In genomic region chr10:128302357-128302756, GRCm38 (mm10) we compare ENCODE assay signal across 8 mouse cellular contexts. TPM values are rescaled to one million over a fixed set of nuclear protein-coding genes. Genes with fewer than 3 reads are reported as not detected.
A peak's percentile ranks its signal among the peaks of the same experiment; 100 is the strongest.
DNase-seq lines count a peak whose midpoint lies in the region; ATAC-seq and TF ChIP-seq lines count a peak whose summit lies in the region.

No protein-coding gene starts in this region.

- no peak for TF ChIP-seq CTCF in left cerebral cortex, adult 2 months (IDR thresholded peaks at IDR 0.05)

- ATAC-seq in embryonic facial prominence, embryonic 13.5 days (ENCODE audit: insufficient number of reproducible peaks, insufficient read depth, low FRiP score, low TSS enrichment, low read depth), result no peak
- no peak for ATAC-seq in neural tube, embryonic 15.5 days (ENCODE audit: low FRiP score)
- ATAC-seq in megakaryocyte progenitor cell, adult 5-6 weeks (replicated peaks; ENCODE audit: poor library complexity), result no peak

- no peak for DNase-seq in left cerebral cortex, adult 2 months (ENCODE audit: extremely low spot score in 1 of 2, low spot score in 2 of 2)
- DNase-seq in left cerebral cortex, postnatal 4 days, result no peak
- DNase-seq in limb, embryonic 10.5 days (ENCODE audit: low spot score), result no peak
- DNase-seq in layer of hippocampus, postnatal 36 days, result no peak
- DNase-seq in adipocyte (ENCODE audit: low spot score), result no peak

- H3K4me1 ChIP-seq in embryonic facial prominence, embryonic 13.5 days, result peaks cover 16% of the 10 kb centered on the region
- peaks cover 17% of the 10 kb centered on the region for H3K4me1 ChIP-seq in limb, embryonic 10.5 days
- H3K4me1 ChIP-seq in neural tube, embryonic 15.5 days, result peaks cover 20% of the 10 kb centered on the region

- peak overlapping the region; percentile 87 for H3K9ac ChIP-seq in embryonic facial prominence, embryonic 13.5 days
- H3K9ac ChIP-seq in neural tube, embryonic 15.5 days (replicated peaks), result peak overlapping the region; percentile 91

- intact Hi-C loops in left cerebral cortex, adult 2 months (cut with DNase I), result no loop called here
- intact Hi-C loops in left cerebral cortex, postnatal 4 days (cut with DNase I), result no loop called here

- H3K4me2 ChIP-seq in embryonic facial prominence, embryonic 13.5 days, result peak overlapping the region; percentile 76
- peak overlapping the region; percentile 86 for H3K4me2 ChIP-seq in neural tube, embryonic 15.5 days

- H3K27me3 ChIP-seq in embryonic facial prominence, embryonic 13.5 days, result no peaks in the 10 kb centered on the region
- H3K27me3 ChIP-seq in limb, embryonic 10.5 days (ENCODE audit: low read depth, poor library complexity, severe bottlenecking), result no peaks in the 10 kb centered on the region
- no peaks in the 10 kb centered on the region for H3K27me3 ChIP-seq in neural tube, embryonic 15.5 days (replicated peaks)

- peak overlapping the region; percentile 99 for H3K27ac ChIP-seq in left cerebral cortex, adult 2 months
- peak overlapping the region; percentile 96 for H3K27ac ChIP-seq in embryonic facial prominence, embryonic 13.5 days
- H3K27ac ChIP-seq in limb, embryonic 10.5 days, result peak overlapping the region; percentile 94
- H3K27ac ChIP-seq in neural tube, embryonic 15.5 days (replicated peaks), result peak overlapping the region; percentile 99

- 0 out of 2 replicates have a peak, but pooled peaks cover 4% of the 10 kb centered on the region for H3K36me3 ChIP-seq in embryonic facial prominence, embryonic 13.5 days
- H3K36me3 ChIP-seq in limb, embryonic 10.5 days, result peaks cover 10% of the 10 kb centered on the region
- no peaks in the 10 kb centered on the region for H3K36me3 ChIP-seq in neural tube, embryonic 15.5 days

- WGBS in embryonic facial prominence, embryonic 13.5 days, result 37% methylated on average over 3 of the region's 3 CpGs
- 47% methylated on average over 3 of the region's 3 CpGs for WGBS in limb, embryonic 10.5 days
- 41% methylated on average over 3 of the region's 3 CpGs for WGBS in neural tube, embryonic 15.5 days

- no peaks in the 10 kb centered on the region for H3K9me3 ChIP-seq in embryonic facial prominence, embryonic 13.5 days
- no peaks in the 10 kb centered on the region for H3K9me3 ChIP-seq in limb, embryonic 10.5 days (replicated peaks)
- no peaks in the 10 kb centered on the region for H3K9me3 ChIP-seq in neural tube, embryonic 15.5 days (replicated peaks)

- H3K4me3 ChIP-seq in left cerebral cortex, adult 2 months, result peak overlapping the region; percentile 82
- peak overlapping the region; percentile 60 for H3K4me3 ChIP-seq in embryonic facial prominence, embryonic 13.5 days
- peak overlapping the region; percentile 66 for H3K4me3 ChIP-seq in limb, embryonic 10.5 days
- H3K4me3 ChIP-seq in neural tube, embryonic 15.5 days (replicated peaks), result peak overlapping the region; percentile 62

RNA-seq across cellular contexts. Expression of gene Pan2, which starts 0.8 kb away (rescaled TPM):
- 10 to 100 TPM; 15.8 TPM for total RNA-seq in left cerebral cortex, adult 2 months (2021)
- 10 to 100 TPM; 19.9 to 22.4 TPM for total RNA-seq in left cerebral cortex, postnatal 4 days (2021)
- polyA plus RNA-seq in embryonic facial prominence, embryonic 13.5 days (2015; fragmentation: Nextera tagmentation; extraction: Ambion mirVana), result 31.8 and 32.3 TPM in 2 replicates
- polyA plus RNA-seq in limb, embryonic 10.5 days (2016; fragmentation: Nextera tagmentation; extraction: Ambion mirVana), result 37.2 and 41.8 TPM in 2 replicates
- polyA plus RNA-seq in neural tube, embryonic 15.5 days (2015; fragmentation: Nextera tagmentation; extraction: Ambion mirVana), result 17.4 and 20.7 TPM in 2 replicates
- 10 to 100 TPM; 14.0 to 16.7 TPM for total RNA-seq in layer of hippocampus, postnatal 36 days (2021)
- total RNA-seq in megakaryocyte progenitor cell, adult 5-6 weeks (2015), result 16.4 and 17.4 TPM in 2 replicates
- total RNA-seq in megakaryocyte progenitor cell, adult 5-6 weeks (2017), result 12.1 and 12.2 TPM in 2 replicates

RNA-seq across cellular contexts. Expression of gene Il23a, which starts 3.8 kb away (rescaled TPM):
- not detected for total RNA-seq in left cerebral cortex, adult 2 months (2021)
- total RNA-seq in left cerebral cortex, postnatal 4 days (2021), result not detected
- polyA plus RNA-seq in embryonic facial prominence, embryonic 13.5 days (2015; fragmentation: Nextera tagmentation; extraction: Ambion mirVana), result 0.23 and 0.25 TPM in 2 replicates
- not detected in 2 replicates for polyA plus RNA-seq in limb, embryonic 10.5 days (2016; fragmentation: Nextera tagmentation; extraction: Ambion mirVana)
- polyA plus RNA-seq in neural tube, embryonic 15.5 days (2015; fragmentation: Nextera tagmentation; extraction: Ambion mirVana), result 0.32 and 0.37 TPM in 2 replicates
- total RNA-seq in layer of hippocampus, postnatal 36 days (2021), result under 1 TPM in 1 of 2 experiments, not detected in 1; 0.38 TPM
- total RNA-seq in megakaryocyte progenitor cell, adult 5-6 weeks (2015), result 0.22 and 0.27 TPM in 2 replicates
- 0.25 TPM in 1 of 2 replicates, not detected in the other for total RNA-seq in megakaryocyte progenitor cell, adult 5-6 weeks (2017)

RNA-seq across cellular contexts. Expression of gene Cnpy2, which starts 19.9 kb away (rescaled TPM):
- total RNA-seq in left cerebral cortex, adult 2 months (2021), result 10 to 100 TPM; 66.8 to 67.5 TPM
- 10 to 100 TPM; 81.0 to 86.0 TPM for total RNA-seq in left cerebral cortex, postnatal 4 days (2021)
- 349 and 362 TPM in 2 replicates for polyA plus RNA-seq in embryonic facial prominence, embryonic 13.5 days (2015; fragmentation: Nextera tagmentation; extraction: Ambion mirVana)
- polyA plus RNA-seq in limb, embryonic 10.5 days (2016; fragmentation: Nextera tagmentation; extraction: Ambion mirVana), result 313 and 334 TPM in 2 replicates
- 201 and 221 TPM in 2 replicates for polyA plus RNA-seq in neural tube, embryonic 15.5 days (2015; fragmentation: Nextera tagmentation; extraction: Ambion mirVana)
- 10 to 100 TPM; 82.9 to 86.1 TPM for total RNA-seq in layer of hippocampus, postnatal 36 days (2021)
- total RNA-seq in megakaryocyte progenitor cell, adult 5-6 weeks (2015), result 151 and 152 TPM in 2 replicates
- 132 and 144 TPM in 2 replicates for total RNA-seq in megakaryocyte progenitor cell, adult 5-6 weeks (2017)

RNA-seq across cellular contexts. Expression of gene Stat2, which starts 32.0 kb away (rescaled TPM):
- 10 to 100 TPM; 29.2 to 31.5 TPM for total RNA-seq in left cerebral cortex, adult 2 months (2021)
- 10 to 100 TPM; 32.1 to 38.1 TPM for total RNA-seq in left cerebral cortex, postnatal 4 days (2021)
- polyA plus RNA-seq in embryonic facial prominence, embryonic 13.5 days (2015; fragmentation: Nextera tagmentation; extraction: Ambion mirVana), result 15.7 and 19.0 TPM in 2 replicates
- 9.3 and 11.5 TPM in 2 replicates for polyA plus RNA-seq in limb, embryonic 10.5 days (2016; fragmentation: Nextera tagmentation; extraction: Ambion mirVana)
- 18.9 and 24.5 TPM in 2 replicates for polyA plus RNA-seq in neural tube, embryonic 15.5 days (2015; fragmentation: Nextera tagmentation; extraction: Ambion mirVana)
- total RNA-seq in layer of hippocampus, postnatal 36 days (2021), result 10 to 100 TPM; 30.6 to 36.0 TPM
- 9.6 and 9.8 TPM in 2 replicates for total RNA-seq in megakaryocyte progenitor cell, adult 5-6 weeks (2015)
- 6.8 and 8.6 TPM in 2 replicates for total RNA-seq in megakaryocyte progenitor cell, adult 5-6 weeks (2017)

RNA-seq across cellular contexts. Expression of gene Apof, which starts 33.9 kb away (rescaled TPM):
- not detected for total RNA-seq in left cerebral cortex, adult 2 months (2021)
- not detected for total RNA-seq in left cerebral cortex, postnatal 4 days (2021)
- 2.0 TPM in 1 of 2 replicates, not detected in the other for polyA plus RNA-seq in embryonic facial prominence, embryonic 13.5 days (2015; fragmentation: Nextera tagmentation; extraction: Ambion mirVana)
- not detected in 2 replicates for polyA plus RNA-seq in limb, embryonic 10.5 days (2016; fragmentation: Nextera tagmentation; extraction: Ambion mirVana)
- 0.19 TPM in 1 of 2 replicates, not detected in the other for polyA plus RNA-seq in neural tube, embryonic 15.5 days (2015; fragmentation: Nextera tagmentation; extraction: Ambion mirVana)
- not detected for total RNA-seq in layer of hippocampus, postnatal 36 days (2021)
- total RNA-seq in megakaryocyte progenitor cell, adult 5-6 weeks (2015), result not detected in 2 replicates
- total RNA-seq in megakaryocyte progenitor cell, adult 5-6 weeks (2017), result not detected in 2 replicates
